Mouse (Mus musculus) liver, embryonic 14.5 days (tissue): Measurements from ENCODE around the gene Mrgprb4. TPM values are rescaled to one million over a fixed set of nuclear protein-coding genes. Genes with fewer than 3 reads are reported as not detected.

Experiments used
- ATAC-seq: fragments of 200-750 bp; cut with Nextera tagmentation; 2 replicates; pipeline ENCODE4 v1.8.0; 2017; ENCODE audit warnings: moderate number of reproducible peaks, mild to moderate bottlenecking, moderate library complexity; ENCODE audit not compliant: insufficient read depth
- DNase-seq, 3 experiments: peaks; one replicate each; pipeline ENCODE4 v3.0.0-alpha.2; 2012 to 2013; ENCODE audit warnings: low read depth in 3 of 3, low spot score in 3 of 3
- H3K27ac ChIP-seq: fragments of 300-500 bp; sonication (generic); 2 replicates; pipeline ENCODE4 v1.5.1; 2014; ENCODE audit warnings: moderate library complexity, mild to moderate bottlenecking, control low read depth, inconsistent platforms
- H3K27me3 ChIP-seq: fragments of 300-500 bp; sonication (generic); 2 replicates; pipeline ENCODE4 v1.6.1; 2014; ENCODE audit warnings: mild to moderate bottlenecking, low read length, moderate library complexity; ENCODE audit not compliant: control insufficient read depth, insufficient read depth
- H3K36me3 ChIP-seq: fragments of 300-500 bp; sonication (generic); replicated peaks from 2 replicates; pipeline ENCODE4 v1.6.1; 2014; ENCODE audit warnings: low read depth; ENCODE audit not compliant: control insufficient read depth, insufficient read depth
- H3K4me1 ChIP-seq, 2 experiments: fragments of 200-500 bp in 1 of 2; fragments of 300-500 bp in 1 of 2; sonication (generic) in 1 of 2; replicated peaks; 2 replicates each; pipeline ENCODE4 v1.6.1; 2012 to 2014; ENCODE audit warnings: antibody characterized with exemption in 1 of 2, inconsistent platforms in 1 of 2, low read length in 1 of 2; ENCODE audit not compliant: control insufficient read depth in 2 of 2, insufficient read depth in 2 of 2
- H3K4me2 ChIP-seq: fragments of 300-500 bp; sonication (generic); 2 replicates; pipeline ENCODE4 v1.6.1; 2014; ENCODE audit warnings: low read depth, mild to moderate bottlenecking, control low read depth, moderate library complexity
- H3K4me3 ChIP-seq, 2 experiments: fragments of 200-500 bp in 1 of 2; fragments of 300-500 bp in 1 of 2; sonication (generic) in 1 of 2; 2 replicates each; pipeline ENCODE4 v1.5.1; 2012 to 2014; ENCODE audit warnings: low read depth in 2 of 2, low read length in 2 of 2, mild to moderate bottlenecking in 2 of 2, control low read depth in 1 of 2, inconsistent platforms in 1 of 2, moderate library complexity in 1 of 2; ENCODE audit not compliant: insufficient read depth in 1 of 2
- H3K9ac ChIP-seq: fragments of 300-500 bp; sonication (generic); replicated peaks from 2 replicates; pipeline ENCODE4 v1.6.1; 2014; ENCODE audit warnings: mild to moderate bottlenecking, control low read depth, moderate library complexity
- H3K9me3 ChIP-seq: fragments of 300-500 bp; sonication (generic); 2 replicates; pipeline ENCODE4 v1.6.1; 2016; ENCODE audit warnings: low read length, mixed read lengths; ENCODE audit not compliant: control insufficient read depth
- CTCF ChIP-seq: IDR thresholded peaks from 2 replicates; pipeline ENCODE4 v1.5.1; 2016; ENCODE audit warnings: antibody characterized with exemption, low read depth, control low read depth
- EP300 ChIP-seq: IDR thresholded peaks from 2 replicates; pipeline ENCODE4 v1.6.1; 2016; ENCODE audit warnings: antibody characterized with exemption, low read depth
- WGBS: fragments of 180-500 bp; shearing (Covaris S2); extraction: QIAGEN DNeasy Blood & Tissue Kit; methylation state at CpG from one replicate; pipeline ENCODE4 v1.1.7; 2014; ENCODE audit not compliant: insufficient replicate concordance; 5-methylcytosine and 5-hydroxymethylcytosine counted together
- polyA plus RNA-seq, 2 experiments: library from polyadenylated mRNA; depleted of rRNA in 1 of 2; stranded (reverse) in 1 of 2; unstranded in 1 of 2; fragments of >200 nt; fragmentation: Nextera tagmentation in 1 of 2; extraction: Ambion mirVana in 1 of 2; gene quantifications; 2 replicates each; pipeline versions ENCODE4 v1.2.1 to v1.2.3; 2012 to 2014

The Mrgprb4 gene
- not detected in 2 replicates for polyA plus RNA-seq (2012; rRNA removed)
- not detected in 2 replicates for polyA plus RNA-seq (2014; fragmentation: Nextera tagmentation; extraction: Ambion mirVana)

DNA sequence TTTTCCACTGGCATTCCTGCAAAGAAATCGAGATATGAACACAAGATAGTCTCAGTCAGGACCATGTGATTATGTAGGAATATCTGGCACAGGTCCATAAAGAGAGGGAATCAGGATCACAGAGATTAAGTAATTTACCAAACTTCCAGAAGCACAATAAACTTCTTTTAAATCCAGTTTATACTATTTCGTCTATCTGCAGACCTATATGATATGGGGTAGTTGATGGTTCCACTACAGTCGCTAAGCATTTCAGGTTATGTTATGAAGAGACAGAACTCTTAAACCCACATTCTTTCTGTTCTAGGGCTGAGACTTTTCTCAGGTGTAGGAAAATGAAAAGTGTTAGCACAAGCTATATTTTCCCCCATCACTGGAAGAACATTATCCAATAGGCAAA is at the start of gene Mrgprb4:
Gene Mrgprb4, minus strand, starts transcription at position 101 of the 400 bp plus-strand sequence.
- no peak for DNase-seq
- ATAC-seq, result no peak
- Histone ChIP-seq H3K9ac (no peak within 1 kb of the TSS), H3K4me1 (no peaks in the 10 kb centered on the region), H3K27me3 (no peaks in the 10 kb centered on the region), H3K36me3 (no peaks in the 10 kb centered on the region), H3K27ac (no peak within 1 kb of the TSS), H3K4me2 (no peak within 1 kb of the TSS), H3K4me3 (no peak within 1 kb of the TSS), H3K9me3 (no peaks in the 10 kb centered on the region)
- WGBS, result 60% methylated on average over 3 of the region's 3 CpGs
- TF ChIP-seq EP300 (no peak), CTCF (no peak)

DNA sequence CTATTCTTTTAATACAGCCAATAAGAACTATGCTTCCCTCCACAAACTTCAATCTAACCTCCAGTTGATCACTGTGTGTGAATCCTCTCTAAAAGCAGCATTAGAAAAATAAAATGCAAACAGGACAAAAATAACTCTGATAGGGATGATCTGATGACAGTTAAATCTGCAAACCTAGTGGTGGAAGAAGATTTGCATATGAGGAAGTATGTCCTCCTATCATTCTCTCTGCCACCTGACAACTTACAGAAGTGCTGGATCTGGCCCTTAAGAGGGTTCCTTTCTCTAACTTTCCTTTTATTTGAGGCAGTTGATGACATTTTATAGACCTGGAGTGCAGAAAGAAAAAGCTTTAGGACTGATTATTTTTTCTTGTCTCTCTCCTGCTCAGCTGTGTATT is 27.0 kb upstream of the Mrgprb4 start:
- Histone ChIP-seq H3K27me3 (no peaks in the 10 kb centered on the region), H3K4me2 (no peak overlapping the region), H3K36me3 (no peaks in the 10 kb centered on the region), H3K9ac (no peak overlapping the region), H3K4me1 (no peaks in the 10 kb centered on the region), H3K4me3 (no peak overlapping the region), H3K27ac (no peak overlapping the region), H3K9me3 (no peaks in the 10 kb centered on the region)
- no peak for DNase-seq
- no peak for ATAC-seq
- TF ChIP-seq EP300, result no peak
- TF ChIP-seq CTCF, result no peak

DNA sequence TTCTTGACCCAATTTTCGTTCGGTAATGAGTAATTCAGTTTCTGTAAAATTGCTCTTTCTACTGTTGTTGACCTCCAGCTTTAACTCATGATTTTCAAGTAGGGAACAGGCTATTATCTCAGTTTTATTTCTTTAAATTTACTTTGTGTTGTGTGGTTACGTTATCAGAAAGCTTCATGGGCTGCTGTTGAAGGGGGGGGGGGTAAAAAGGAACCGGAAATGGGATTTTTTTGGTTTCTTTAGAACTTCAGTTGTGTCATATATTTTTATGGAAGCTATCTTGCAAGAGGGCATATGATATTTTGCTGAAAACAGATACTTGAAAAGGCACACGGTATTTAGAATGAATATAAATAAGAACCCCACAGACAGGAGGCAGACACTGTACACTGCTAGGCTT is 26.0 kb upstream of the Mrgprb4 start:
- no peak overlapping the region for H3K4me2 ChIP-seq
- no peaks in the 10 kb centered on the region for H3K36me3 ChIP-seq
- no peak overlapping the region for H3K9ac ChIP-seq
- H3K27me3 ChIP-seq, result no peaks in the 10 kb centered on the region
- no peaks in the 10 kb centered on the region for H3K9me3 ChIP-seq
- H3K27ac ChIP-seq, result no peak overlapping the region
- WGBS, result 51% methylated on average over 5 of the region's 5 CpGs
- no peaks in the 10 kb centered on the region for H3K4me1 ChIP-seq
- no peak for TF ChIP-seq EP300
- TF ChIP-seq CTCF, result no peak
- no peak overlapping the region for H3K4me3 ChIP-seq
- DNase-seq (no peak), ATAC-seq (no peak)

DNA sequence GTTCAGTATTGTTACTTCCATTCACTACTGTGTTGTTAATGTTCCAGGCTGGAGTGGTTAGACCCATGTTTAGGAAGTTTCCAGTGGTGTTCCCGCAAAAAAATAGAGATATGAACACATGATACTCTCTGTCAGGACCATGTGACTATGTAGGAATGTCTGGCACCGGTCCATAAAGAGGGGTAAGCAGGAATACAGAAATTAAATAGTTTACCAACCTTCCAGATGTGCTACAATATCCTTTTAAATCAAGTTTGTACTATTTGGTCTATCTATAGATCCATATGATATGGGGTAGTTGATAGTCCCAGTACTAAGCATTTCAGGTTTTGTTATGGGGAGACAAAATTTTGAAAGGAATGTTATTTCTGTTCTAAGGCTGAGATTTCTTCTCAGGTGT is 30.2 kb downstream of the Mrgprb4 start, which contains the start of gene Mrgprb5:
Gene Mrgprb5, minus strand, starts transcription at position 101 of the 400 bp plus-strand sequence.
- DNase-seq (no peak), ATAC-seq (no peak)

DNA sequence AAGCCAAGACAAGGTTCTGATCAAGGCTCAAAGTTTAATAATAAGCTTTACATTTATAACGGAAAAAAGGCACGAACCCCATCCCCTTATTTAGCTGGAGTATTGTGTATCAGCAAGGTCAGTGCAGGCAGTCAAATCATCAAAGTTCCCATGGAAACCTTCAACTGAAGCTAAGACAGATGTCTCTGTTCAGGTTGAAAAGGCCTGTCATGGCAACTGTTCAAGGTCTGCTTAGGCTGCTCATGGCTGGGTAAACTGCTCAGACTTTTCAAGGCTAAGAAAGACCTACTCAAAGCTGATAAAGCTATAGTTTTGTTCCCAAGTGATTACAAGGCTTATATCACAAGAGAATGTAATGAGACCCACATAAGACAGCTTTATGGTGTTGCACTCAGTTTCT is 31.6 kb downstream of the Mrgprb4 start:
- WGBS, result 63% methylated on average over 2 of the region's 2 CpGs
- Histone ChIP-seq H3K4me1 (no peaks in the 10 kb centered on the region), H3K9me3 (no peaks in the 10 kb centered on the region), H3K9ac (no peak overlapping the region), H3K4me3 (no peak overlapping the region), H3K27ac (no peak overlapping the region), H3K27me3 (no peaks in the 10 kb centered on the region), H3K4me2 (no peak overlapping the region), H3K36me3 (no peaks in the 10 kb centered on the region)
- DNase-seq, result no peak
- no peak for ATAC-seq
- no peak for TF ChIP-seq CTCF
- TF ChIP-seq EP300, result no peak

More for the DNA sequence above, 30.2 kb downstream of the Mrgprb4 start, which contains the start of gene Mrgprb5:
- TF ChIP-seq CTCF, result no peak
- TF ChIP-seq EP300, result no peak
- H3K27me3 ChIP-seq, result no peaks in the 10 kb centered on the region
- no peaks in the 10 kb centered on the region for H3K36me3 ChIP-seq
- H3K9ac ChIP-seq, result no peak within 1 kb of the TSS
- no peak within 1 kb of the TSS for H3K4me2 ChIP-seq
- WGBS, result 36% methylated on average over 2 of the region's 2 CpGs
- H3K27ac ChIP-seq, result no peak within 1 kb of the TSS
- H3K4me3 ChIP-seq, result no peak within 1 kb of the TSS
- no peaks in the 10 kb centered on the region for H3K4me1 ChIP-seq
- no peaks in the 10 kb centered on the region for H3K9me3 ChIP-seq

Other genes starting within 250 kb of the Mrgprb4 start
- gene Mrgpra4, start 217.2 kb downstream of the Mrgprb4 start, polyA plus RNA-seq (2012; rRNA removed), result not detected in 2 replicates
- not detected in 2 replicates for gene Mrgpra4, start 217.2 kb downstream of the Mrgprb4 start, polyA plus RNA-seq (2014; fragmentation: Nextera tagmentation; extraction: Ambion mirVana)
- not detected in 2 replicates for gene Mrgprx1, start 171.7 kb downstream of the Mrgprb4 start, polyA plus RNA-seq (2012; rRNA removed)
- not detected in 2 replicates for gene Mrgprx1, start 171.7 kb downstream of the Mrgprb4 start, polyA plus RNA-seq (2014; fragmentation: Nextera tagmentation; extraction: Ambion mirVana)
- not detected in 2 replicates for gene Mrgprb5, start 30.3 kb downstream of the Mrgprb4 start, polyA plus RNA-seq (2012; rRNA removed)
- not detected in 2 replicates for gene Mrgprb5, start 30.3 kb downstream of the Mrgprb4 start, polyA plus RNA-seq (2014; fragmentation: Nextera tagmentation; extraction: Ambion mirVana)
- not detected in 2 replicates for gene Mrgprb8, start 189.2 kb upstream of the Mrgprb4 start, polyA plus RNA-seq (2012; rRNA removed)
- not detected in 2 replicates for gene Mrgprb8, start 189.2 kb upstream of the Mrgprb4 start, polyA plus RNA-seq (2014; fragmentation: Nextera tagmentation; extraction: Ambion mirVana)